Mouse (Mus musculus): ENCODE results near the gene Zfp446. TPM values are rescaled to one million over a fixed set of nuclear protein-coding genes. Genes with fewer than 3 reads are reported as not detected.

Zfp446 gene
- polyA plus RNA-seq, 1 experiment from 2014 or later: 5.5 TPM

DNA sequence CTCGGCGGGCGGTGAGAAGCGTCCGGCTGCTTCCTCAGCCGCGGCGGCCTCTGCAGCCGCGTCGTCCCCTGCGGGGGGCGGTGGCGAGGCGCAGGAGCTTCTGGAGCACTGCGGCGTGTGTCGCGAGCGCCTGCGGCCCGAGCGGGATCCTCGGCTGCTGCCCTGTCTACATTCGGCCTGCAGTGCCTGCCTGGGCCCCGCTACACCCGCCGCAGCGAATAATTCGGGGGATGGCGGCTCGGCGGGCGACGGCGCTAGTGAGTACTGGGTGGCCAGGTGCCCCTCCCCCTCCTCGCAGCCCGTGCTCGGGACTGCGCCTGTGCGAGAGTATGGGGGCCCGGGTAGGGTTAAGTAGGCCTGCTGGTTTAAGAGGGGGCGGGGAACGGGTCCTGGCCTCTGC lies 47.2 kb downstream of the Zfp446 start:
- H3K4me1 ChIP-seq (ENCODE audit: control insufficient read depth, insufficient read depth, low read length): peaks cover 20% of the 10 kb centered on the region
- peak overlapping the region; percentile 97 for H3K27ac ChIP-seq (ENCODE audit: low read depth, low read length)
- WGBS (ENCODE audit: insufficient replicate concordance): under 1% methylated on average over 41 of the region's 44 CpGs
- peak; percentile 56 for ATAC-seq (replicated peaks; ENCODE audit: insufficient number of reproducible peaks, low FRiP score, low TSS enrichment)
- peaks cover 37% of the 10 kb centered on the region for H3K36me3 ChIP-seq (ENCODE audit: control insufficient read depth, insufficient read depth, low read length)
- H3K4me2 ChIP-seq: peak overlapping the region; percentile 71
- no peaks in the 10 kb centered on the region for H3K9me3 ChIP-seq (replicated peaks; ENCODE audit: control insufficient read depth, low read length)
- peak overlapping the region; percentile 98 for H3K9ac ChIP-seq (ENCODE audit: low read depth, low read length)
- H3K27me3 ChIP-seq (ENCODE audit: control insufficient read depth, insufficient read depth, low read length): no peaks in the 10 kb centered on the region
- peak overlapping the region; percentile 88 for H3K4me3 ChIP-seq (ENCODE audit: low read depth, low read length)

DNA sequence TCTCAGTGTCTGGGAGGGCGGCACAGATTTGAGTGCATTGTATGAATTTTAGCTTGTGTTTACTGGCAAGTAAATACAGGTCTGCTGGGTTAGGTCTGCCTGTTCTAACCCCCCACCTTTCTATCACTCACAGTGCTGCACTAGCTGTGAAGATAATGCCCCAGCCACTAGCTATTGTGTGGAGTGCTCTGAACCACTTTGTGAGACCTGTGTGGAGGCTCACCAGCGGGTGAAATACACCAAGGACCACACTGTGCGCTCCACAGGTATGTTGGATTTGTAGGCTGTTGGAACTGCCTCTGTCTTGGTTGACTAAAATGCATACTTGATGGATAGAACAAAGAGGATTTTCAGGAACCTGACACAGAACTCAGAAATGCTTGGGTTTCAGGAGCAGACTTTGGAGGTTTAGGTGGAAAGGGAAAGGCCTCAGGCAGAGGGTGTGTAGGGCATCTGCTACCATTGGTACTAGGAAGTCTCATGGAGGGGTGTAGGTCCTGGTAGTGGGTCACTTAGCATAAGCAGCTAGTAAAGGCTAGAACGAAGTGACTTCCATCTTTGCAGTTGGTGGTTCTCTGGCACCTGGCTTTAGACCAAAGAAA lies 48.0 kb downstream of the Zfp446 start:
- no peak overlapping the region for H3K27ac ChIP-seq (ENCODE audit: low read depth, low read length)
- peaks cover 43% of the 10 kb centered on the region for H3K36me3 ChIP-seq (ENCODE audit: control insufficient read depth, insufficient read depth, low read length)
- H3K27me3 ChIP-seq (ENCODE audit: control insufficient read depth, insufficient read depth, low read length): no peaks in the 10 kb centered on the region
- peaks cover 20% of the 10 kb centered on the region for H3K4me1 ChIP-seq (ENCODE audit: control insufficient read depth, insufficient read depth, low read length)
- H3K9me3 ChIP-seq (replicated peaks; ENCODE audit: control insufficient read depth, low read length): no peaks in the 10 kb centered on the region
- H3K9ac ChIP-seq (ENCODE audit: low read depth, low read length): peak overlapping the region; percentile 98
- no peak for ATAC-seq (replicated peaks; ENCODE audit: insufficient number of reproducible peaks, low FRiP score, low TSS enrichment)
- WGBS (ENCODE audit: insufficient replicate concordance): 30% methylated on average over 4 of the region's 4 CpGs
- H3K4me3 ChIP-seq (ENCODE audit: low read depth, low read length): peak overlapping the region; percentile 88
- H3K4me2 ChIP-seq: peak overlapping the region; percentile 71

DNA sequence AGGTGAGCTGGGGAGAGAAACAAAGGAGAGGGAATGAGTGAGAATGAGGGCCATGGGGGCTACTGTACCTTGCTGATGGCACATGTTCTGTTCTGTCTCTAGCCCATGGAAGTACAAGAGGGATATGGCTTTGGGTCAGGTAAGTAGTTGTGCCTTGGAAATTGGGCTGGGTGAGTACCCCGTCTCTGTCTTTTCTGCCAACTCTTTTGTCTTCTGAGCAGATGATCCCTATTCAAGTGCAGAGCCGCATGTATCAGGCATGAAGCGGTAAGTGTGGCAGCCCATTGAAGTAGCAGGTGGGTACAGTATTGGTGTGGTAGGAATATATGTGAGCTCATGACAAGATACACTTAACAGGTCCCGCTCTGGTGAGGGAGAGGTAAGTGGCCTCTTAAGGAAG lies 51.3 kb downstream of the Zfp446 start:
- no peak overlapping the region for H3K4me3 ChIP-seq (ENCODE audit: low read depth, low read length)
- peaks cover 57% of the 10 kb centered on the region for H3K36me3 ChIP-seq (ENCODE audit: control insufficient read depth, insufficient read depth, low read length)
- no peak overlapping the region for H3K9ac ChIP-seq (ENCODE audit: low read depth, low read length)
- no peak overlapping the region for H3K4me2 ChIP-seq
- no peak overlapping the region for H3K27ac ChIP-seq (ENCODE audit: low read depth, low read length)
- peaks cover 20% of the 10 kb centered on the region for H3K4me1 ChIP-seq (ENCODE audit: control insufficient read depth, insufficient read depth, low read length)
- no peak for ATAC-seq (replicated peaks; ENCODE audit: insufficient number of reproducible peaks, low FRiP score, low TSS enrichment)
- H3K27me3 ChIP-seq (ENCODE audit: control insufficient read depth, insufficient read depth, low read length): no peaks in the 10 kb centered on the region
- 91% methylated on average over 4 of the region's 4 CpGs for WGBS (ENCODE audit: insufficient replicate concordance)
- H3K9me3 ChIP-seq (replicated peaks; ENCODE audit: control insufficient read depth, low read length): no peaks in the 10 kb centered on the region

GRCm38 (mm10) chr7:13031069-13031468 lies 53.4 kb downstream of the Zfp446 start:
- Histone ChIP-seq H3K4me2 (no peak overlapping the region), H3K36me3 (ENCODE audit: control insufficient read depth, insufficient read depth, low read length) (peaks cover 65% of the 10 kb centered on the region), H3K4me3 (ENCODE audit: low read depth, low read length) (no peak overlapping the region), H3K27ac (ENCODE audit: low read depth, low read length) (no peak overlapping the region), H3K4me1 (ENCODE audit: control insufficient read depth, insufficient read depth, low read length) (peaks cover 13% of the 10 kb centered on the region), H3K27me3 (ENCODE audit: control insufficient read depth, insufficient read depth, low read length) (no peaks in the 10 kb centered on the region), H3K9ac (ENCODE audit: low read depth, low read length) (no peak overlapping the region), H3K9me3 (replicated peaks; ENCODE audit: control insufficient read depth, low read length) (no peaks in the 10 kb centered on the region)
- ATAC-seq (replicated peaks; ENCODE audit: insufficient number of reproducible peaks, low FRiP score, low TSS enrichment): no peak
- 82% methylated on average over 5 of the region's 5 CpGs for WGBS (ENCODE audit: insufficient replicate concordance)

GRCm38 (mm10) chr7:13031983-13032382 lies 54.3 kb downstream of the Zfp446 start:
- Histone ChIP-seq H3K4me1 (ENCODE audit: control insufficient read depth, insufficient read depth, low read length) (peaks cover 14% of the 10 kb centered on the region), H3K36me3 (ENCODE audit: control insufficient read depth, insufficient read depth, low read length) (peaks cover 60% of the 10 kb centered on the region), H3K27ac (ENCODE audit: low read depth, low read length) (no peak overlapping the region), H3K4me2 (no peak overlapping the region), H3K4me3 (ENCODE audit: low read depth, low read length) (no peak overlapping the region), H3K9ac (ENCODE audit: low read depth, low read length) (no peak overlapping the region), H3K9me3 (replicated peaks; ENCODE audit: control insufficient read depth, low read length) (no peaks in the 10 kb centered on the region), H3K27me3 (ENCODE audit: control insufficient read depth, insufficient read depth, low read length) (no peaks in the 10 kb centered on the region)
- 94% methylated on average over 2 of the region's 2 CpGs for WGBS (ENCODE audit: insufficient replicate concordance)
- ATAC-seq (replicated peaks; ENCODE audit: insufficient number of reproducible peaks, low FRiP score, low TSS enrichment): no peak

DNA sequence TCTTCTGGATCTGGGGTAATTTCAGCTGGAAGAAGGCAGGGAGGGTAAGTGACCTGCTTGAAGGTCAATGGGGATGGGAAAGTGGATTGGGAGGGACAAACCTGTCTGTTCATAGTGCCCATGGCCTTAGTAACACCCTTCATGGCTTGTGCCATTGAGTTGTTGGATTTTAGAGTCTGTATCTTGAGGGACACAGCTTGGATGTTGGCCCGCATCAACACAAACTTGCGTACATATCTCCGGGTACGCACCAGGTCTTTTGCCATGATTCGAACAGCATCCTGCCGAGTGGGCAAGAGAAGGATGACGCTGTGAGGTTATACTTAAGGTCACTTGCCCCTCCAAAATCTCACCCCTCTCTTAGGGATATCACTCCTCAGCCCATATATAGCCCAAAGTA lies 54.9 kb downstream of the Zfp446 start:
- Histone ChIP-seq H3K27me3 (ENCODE audit: control insufficient read depth, insufficient read depth, low read length) (no peaks in the 10 kb centered on the region), H3K9ac (ENCODE audit: low read depth, low read length) (no peak overlapping the region), H3K36me3 (ENCODE audit: control insufficient read depth, insufficient read depth, low read length) (peaks cover 55% of the 10 kb centered on the region), H3K27ac (ENCODE audit: low read depth, low read length) (no peak overlapping the region), H3K9me3 (replicated peaks; ENCODE audit: control insufficient read depth, low read length) (no peaks in the 10 kb centered on the region), H3K4me1 (ENCODE audit: control insufficient read depth, insufficient read depth, low read length) (peaks cover 14% of the 10 kb centered on the region), H3K4me2 (no peak overlapping the region), H3K4me3 (ENCODE audit: low read depth, low read length) (no peak overlapping the region)
- no peak for ATAC-seq (replicated peaks; ENCODE audit: insufficient number of reproducible peaks, low FRiP score, low TSS enrichment)
- 93% methylated on average over 7 of the region's 7 CpGs for WGBS (ENCODE audit: insufficient replicate concordance)

- ATAC-seq (replicated peaks; ENCODE audit: insufficient number of reproducible peaks, low FRiP score, low TSS enrichment): no peak
- H3K4me2 ChIP-seq: peak overlapping the region; percentile 82
- WGBS (ENCODE audit: insufficient replicate concordance): 47% methylated on average over 13 of the region's 13 CpGs
Observed at GRCm38 (mm10) chr7:13033451-13034147, 56.0 kb downstream of the Zfp446 start.

DNA sequence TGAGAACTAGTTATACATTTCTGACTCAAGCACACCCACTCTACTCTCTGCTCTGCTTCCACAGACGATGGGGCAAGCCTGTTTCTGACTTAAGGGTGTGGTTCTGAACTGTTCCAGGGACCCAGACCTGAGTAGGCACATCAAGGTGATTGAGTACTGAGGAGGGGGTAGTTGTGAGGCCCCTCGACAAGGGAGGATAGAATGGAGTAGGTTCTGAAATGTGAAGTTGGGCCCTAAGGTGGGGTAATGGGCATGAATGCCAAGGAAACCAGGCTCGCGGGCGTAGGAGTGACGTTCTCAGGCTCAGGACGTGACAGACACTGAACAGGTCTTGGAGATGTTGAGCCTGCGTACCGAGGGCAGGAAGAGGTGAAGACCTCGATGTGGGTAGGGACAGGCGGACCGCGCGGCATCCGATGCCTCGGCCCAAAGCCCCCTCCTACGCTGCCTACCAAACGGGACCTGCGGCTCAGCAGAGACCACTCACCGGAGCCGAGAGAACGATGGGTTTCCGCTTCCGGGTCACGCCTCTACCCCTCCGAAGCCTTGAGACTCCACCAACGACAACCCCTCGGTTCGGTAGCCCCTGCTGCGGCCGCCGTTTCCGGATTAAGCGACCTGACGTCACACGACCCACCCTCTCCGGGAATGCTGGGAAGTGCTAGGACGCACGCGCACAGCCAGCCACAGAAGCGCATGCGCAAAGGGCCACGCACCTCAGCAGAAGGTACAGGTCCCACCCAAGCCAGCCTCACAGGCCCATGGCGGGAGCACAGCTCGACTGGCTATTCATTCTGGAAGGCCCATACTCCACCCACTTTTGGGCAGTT lies 56.7 kb downstream of the Zfp446 start, which contains the start of gene Chmp2a:
TSS of gene Chmp2a (minus strand) at position 660 of the 830 bp plus-strand sequence.
- H3K4me1 ChIP-seq (ENCODE audit: control insufficient read depth, insufficient read depth, low read length): peaks cover 21% of the 10 kb centered on the region
- H3K4me3 ChIP-seq (ENCODE audit: low read depth, low read length): peak within 1 kb of the TSS; percentile 55
- peak; percentile 74 for ATAC-seq (replicated peaks; ENCODE audit: insufficient number of reproducible peaks, low FRiP score, low TSS enrichment)
- no peaks in the 10 kb centered on the region for H3K27me3 ChIP-seq (ENCODE audit: control insufficient read depth, insufficient read depth, low read length)
- peak within 1 kb of the TSS; percentile 82 for H3K4me2 ChIP-seq
- peak within 1 kb of the TSS; percentile 82 for H3K9ac ChIP-seq (ENCODE audit: low read depth, low read length)
- H3K27ac ChIP-seq (ENCODE audit: low read depth, low read length): peak within 1 kb of the TSS; percentile 79
- peaks cover 37% of the 10 kb centered on the region for H3K36me3 ChIP-seq (ENCODE audit: control insufficient read depth, insufficient read depth, low read length)
- H3K9me3 ChIP-seq (replicated peaks; ENCODE audit: control insufficient read depth, low read length): no peaks in the 10 kb centered on the region
- WGBS (ENCODE audit: insufficient replicate concordance): under 1% methylated on average over 44 of the region's 45 CpGs

More at GRCm38 (mm10) chr7:13033451-13034147, 56.0 kb downstream of the Zfp446 start:
- no peaks in the 10 kb centered on the region for H3K27me3 ChIP-seq (ENCODE audit: control insufficient read depth, insufficient read depth, low read length)
- H3K4me1 ChIP-seq (ENCODE audit: control insufficient read depth, insufficient read depth, low read length): peaks cover 14% of the 10 kb centered on the region
- H3K9ac ChIP-seq (ENCODE audit: low read depth, low read length): peak overlapping the region; percentile 82
- peaks cover 44% of the 10 kb centered on the region for H3K36me3 ChIP-seq (ENCODE audit: control insufficient read depth, insufficient read depth, low read length)
- no peaks in the 10 kb centered on the region for H3K9me3 ChIP-seq (replicated peaks; ENCODE audit: control insufficient read depth, low read length)
- peak overlapping the region; percentile 79; the same call in 1 of the 2 replicates for H3K27ac ChIP-seq (ENCODE audit: low read depth, low read length)
- H3K4me3 ChIP-seq (ENCODE audit: low read depth, low read length): peak overlapping the region; percentile 55
